Mouse (Mus musculus) left cerebral cortex, postnatal 36 days (tissue): ENCODE results near the gene Ces2b. TPM values are rescaled to one million over a fixed set of nuclear protein-coding genes. Genes with fewer than 3 reads are reported as not detected.
"Not testable (repeated sequence)": the region's sequence is repeated elsewhere in the genome, so short reads cannot be mapped to it uniquely, and the experiment has no call there.

Source experiments
- DNase-seq, 2 experiments: peaks; one replicate each; pipeline ENCODE4 v3.0.0; 2021 to 2022; ENCODE audit warnings: low spot score in 2 of 2, mixed read lengths in 1 of 2
- intact Hi-C: fragments of 180-260 bp; cut with DNase I; formaldehyde crosslinking; loops from one replicate; pipeline ENCODE4 v1.15.1; 2025
- total RNA-seq, 2 experiments: library from RNA; stranded (reverse); gene quantifications; 2 replicates each; pipeline ENCODE4 v1.2.3; 2021

Ces2b gene
- total RNA-seq: under 1 TPM in 1 of 2 experiments, not detected in 1; 0.17 TPM

DNA sequence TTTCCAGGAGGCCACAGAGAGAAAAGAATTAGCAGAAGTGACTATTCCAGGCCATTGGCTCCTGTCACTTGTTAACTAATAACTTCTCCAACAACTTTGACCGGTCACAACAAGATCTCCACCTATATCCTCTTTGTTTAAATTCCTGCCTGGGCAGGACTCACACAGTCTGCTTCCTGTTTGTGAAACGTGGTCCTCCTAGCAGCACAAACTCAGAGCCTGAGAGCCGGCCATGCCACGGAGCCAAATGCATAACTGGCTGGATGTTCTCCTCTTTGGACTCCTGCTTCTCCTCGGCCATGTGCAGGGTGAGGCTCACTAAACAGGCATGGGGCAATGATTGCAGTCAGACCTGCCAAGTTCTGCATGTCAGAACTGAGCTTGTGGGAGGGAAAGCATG is at the start of gene Ces2b:
TSS of gene Ces2b (plus strand) at position 133 of the 400 bp plus-strand sequence.
- intact Hi-C loops: loop anchor here (2.0 kb wide), 1 partner anchor 21 kb away; no protein-coding TSS in a partner anchor
- no peak for DNase-seq

- DNase-seq: peak; percentile 4 to 11
- intact Hi-C loops: no loop called here
Observed at GRCm38 (mm10) chr8:104787049-104787448, 44.3 kb upstream of the Ces2b start.

DNA sequence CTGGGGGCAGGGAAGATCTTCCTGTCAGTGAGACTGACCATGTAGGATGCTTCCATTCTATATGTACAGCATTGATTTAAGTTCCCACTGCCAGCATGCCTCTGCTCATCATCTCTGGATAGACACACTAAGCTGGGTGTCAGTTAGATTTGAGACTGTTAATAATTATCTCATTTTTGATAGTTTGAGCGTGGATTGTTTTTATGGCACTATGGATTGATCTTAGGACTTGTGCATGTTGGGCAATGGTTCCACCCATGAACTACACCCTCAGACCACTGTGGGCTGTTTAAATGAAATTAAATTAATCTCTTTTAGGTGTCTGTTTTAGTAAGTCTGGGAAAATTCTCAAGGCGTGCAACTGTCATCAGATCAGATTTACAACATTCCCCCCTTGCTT is 42.4 kb upstream of the Ces2b start:
- intact Hi-C loops: no loop called here
- no peak for DNase-seq

DNA sequence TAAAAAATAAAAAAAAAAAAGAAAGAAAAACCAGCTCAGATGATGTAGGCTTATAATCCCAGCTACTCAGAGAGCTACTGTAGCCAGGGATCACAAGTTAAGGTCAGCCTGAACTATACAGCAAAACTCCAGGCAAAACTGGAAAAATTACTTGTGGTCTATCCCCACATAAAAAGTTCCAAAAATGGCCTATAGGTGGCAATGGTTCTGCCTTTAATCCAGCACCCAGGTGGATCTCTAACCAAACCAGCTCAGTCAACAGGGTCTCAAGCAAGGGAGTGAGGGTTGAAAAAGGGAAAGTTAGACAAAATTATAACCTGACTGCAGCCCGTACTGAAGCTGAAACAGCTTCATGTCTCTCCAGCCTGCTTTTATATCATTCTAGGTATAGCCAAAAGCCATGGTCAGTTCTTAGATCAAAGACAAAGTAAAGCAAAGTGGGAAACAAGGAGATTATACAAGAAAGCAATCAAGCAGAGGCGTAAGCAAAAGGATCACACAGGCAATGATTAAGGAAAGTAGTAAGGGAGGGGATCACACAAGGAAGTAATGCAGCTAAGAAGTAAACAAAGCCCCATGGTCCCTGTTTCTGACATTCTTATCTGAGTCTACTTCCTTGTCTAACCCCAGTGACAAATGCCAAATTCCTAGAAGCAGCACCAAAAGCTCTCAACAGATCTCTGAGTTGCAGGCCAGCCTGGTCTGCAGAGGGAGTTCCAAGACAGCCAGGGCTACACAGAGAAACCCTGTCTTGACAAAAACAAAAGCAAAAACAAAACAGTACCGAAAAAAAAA is 41.3 kb upstream of the Ces2b start:
- intact Hi-C loops: no loop called here
- DNase-seq: no peak

DNA sequence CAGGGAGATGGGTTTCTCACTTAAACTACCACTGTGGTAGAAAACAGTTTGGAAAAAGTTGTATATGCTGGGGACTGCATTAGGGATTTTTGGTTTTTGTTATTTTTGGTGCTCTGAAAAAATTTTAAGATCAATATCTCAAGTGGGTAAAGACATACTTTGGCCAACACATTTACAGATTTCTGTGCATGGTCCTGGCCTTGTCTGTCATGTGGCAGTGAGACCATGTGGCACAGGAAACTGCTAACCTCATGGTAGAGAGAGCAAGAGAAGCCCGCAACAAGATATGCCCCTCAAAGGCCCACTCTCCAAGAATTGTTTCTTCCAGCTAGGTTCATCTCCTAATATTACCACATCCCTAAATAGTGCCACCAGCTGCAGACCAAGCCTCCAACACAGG is 32.0 kb upstream of the Ces2b start:
- intact Hi-C loops: no loop called here
- no peak for DNase-seq

- DNase-seq: no peak
Observed at GRCm38 (mm10) chr8:104806127-104806526, 25.2 kb upstream of the Ces2b start.

GRCm38 (mm10) chr8:104808542-104809413 is 22.6 kb upstream of the Ces2b start:
- intact Hi-C loops: no loop called here
- DNase-seq: no peak

More at GRCm38 (mm10) chr8:104806127-104806526, 25.2 kb upstream of the Ces2b start:
- intact Hi-C loops: no loop called here

DNA sequence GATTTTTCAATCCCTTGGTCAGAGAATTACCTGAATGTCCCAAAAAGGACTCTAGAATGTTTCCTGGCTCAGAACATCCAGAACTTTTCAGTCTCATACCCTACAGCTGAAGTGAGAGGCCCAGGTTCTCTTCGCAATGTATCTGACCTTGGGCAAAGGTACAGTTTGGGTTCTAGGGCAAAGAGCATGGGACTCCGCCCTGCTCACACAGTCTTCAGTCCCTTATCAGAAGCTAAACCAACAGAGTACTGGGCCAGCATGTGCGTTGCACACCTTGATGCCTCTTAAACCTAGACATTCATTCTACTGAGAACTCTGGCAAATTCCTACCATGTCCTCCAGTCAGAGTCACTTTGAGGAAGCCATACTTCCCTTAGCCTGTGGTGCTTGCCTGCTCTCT is 21.9 kb upstream of the Ces2b start:
- intact Hi-C loops: no loop called here
- DNase-seq: no peak

DNA sequence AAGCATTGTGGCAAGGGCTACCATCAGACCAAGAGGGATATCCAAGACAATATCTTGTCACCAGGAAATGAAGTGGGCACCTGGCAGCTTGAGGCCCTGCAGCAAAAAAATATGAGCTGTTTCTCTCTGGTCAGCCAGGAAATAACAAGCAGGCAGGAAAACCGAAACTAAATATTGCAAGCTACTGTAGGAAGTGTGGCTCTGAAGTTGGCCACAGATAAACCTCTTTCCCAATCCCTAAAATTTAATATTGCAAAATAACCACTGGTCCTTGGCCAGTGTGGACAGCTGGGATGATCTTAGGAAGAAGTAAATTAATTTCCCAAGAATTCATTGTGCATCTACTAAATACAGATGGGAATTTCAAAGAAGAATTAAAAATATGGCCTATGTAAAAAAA is 4.5 kb upstream of the Ces2b start:
- intact Hi-C loops: no loop called here
- DNase-seq: no peak

- intact Hi-C loops: no loop called here
- DNase-seq: no peak
Observed at GRCm38 (mm10) chr8:104828221-104828620, 3.2 kb upstream of the Ces2b start.

DNA sequence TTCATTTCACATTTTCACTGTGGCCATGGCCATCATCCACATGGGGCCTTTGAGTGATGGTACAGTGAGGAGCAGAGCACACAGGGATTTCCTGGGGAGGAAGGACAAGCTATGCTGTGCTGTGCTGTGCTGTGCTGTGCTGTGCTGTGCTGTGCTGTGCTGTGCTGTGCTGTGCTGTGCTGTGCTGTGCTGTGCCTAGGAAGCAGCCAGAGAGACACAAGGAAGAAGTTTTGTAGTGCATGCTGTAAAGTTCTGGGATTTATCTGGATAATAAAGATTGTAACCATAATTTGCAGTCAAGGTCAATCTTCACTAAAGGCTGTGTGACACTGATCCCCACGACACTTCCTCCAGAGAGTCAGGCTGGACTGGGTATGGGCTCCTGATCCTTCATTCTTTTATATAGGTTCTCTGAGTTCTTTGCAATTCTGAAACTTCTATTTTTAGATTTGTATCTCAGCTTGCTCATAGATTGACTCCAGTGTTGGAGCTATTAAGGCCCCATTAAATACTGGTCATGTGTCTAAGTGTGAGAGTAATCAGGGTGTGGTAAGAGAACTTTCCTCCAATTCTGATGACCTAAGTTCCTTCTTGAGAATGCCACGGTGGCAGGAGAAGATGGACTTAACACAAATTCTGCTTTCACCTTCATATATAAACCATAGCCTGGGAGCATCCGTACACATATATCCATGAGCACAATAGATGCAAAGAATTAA is 10.1 kb downstream of the Ces2b start:
- intact Hi-C loops: no loop called here
- DNase-seq: no peak

DNA sequence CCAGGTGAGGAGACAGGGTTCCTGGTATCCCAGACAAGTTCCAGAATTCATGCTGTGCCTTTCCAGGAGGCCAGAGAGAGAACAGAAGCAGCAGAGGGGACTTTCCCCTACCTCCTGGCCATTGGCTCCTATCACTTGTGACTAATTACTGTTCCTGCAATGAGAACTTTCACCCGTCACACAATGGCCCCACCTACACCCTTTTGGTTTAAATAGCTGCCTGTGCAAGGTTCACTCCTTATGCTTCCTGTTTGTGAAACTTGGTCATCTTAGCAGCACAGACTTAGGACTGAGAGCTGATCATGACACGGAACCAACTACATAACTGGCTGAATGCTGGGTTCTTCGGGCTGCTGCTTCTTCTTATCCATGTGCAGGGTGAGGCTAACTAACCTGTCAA is 15.5 kb downstream of the Ces2b start, which contains the start of gene Ces2c:
TSS of gene Ces2c (plus strand) at position 238 of the 400 bp plus-strand sequence.
- DNase-seq: no peak
- intact Hi-C loops: no loop called here

- no peak for DNase-seq
- intact Hi-C loops: no loop called here
Observed at GRCm38 (mm10) chr8:104847741-104848462, 16.5 kb downstream of the Ces2b start.

DNA sequence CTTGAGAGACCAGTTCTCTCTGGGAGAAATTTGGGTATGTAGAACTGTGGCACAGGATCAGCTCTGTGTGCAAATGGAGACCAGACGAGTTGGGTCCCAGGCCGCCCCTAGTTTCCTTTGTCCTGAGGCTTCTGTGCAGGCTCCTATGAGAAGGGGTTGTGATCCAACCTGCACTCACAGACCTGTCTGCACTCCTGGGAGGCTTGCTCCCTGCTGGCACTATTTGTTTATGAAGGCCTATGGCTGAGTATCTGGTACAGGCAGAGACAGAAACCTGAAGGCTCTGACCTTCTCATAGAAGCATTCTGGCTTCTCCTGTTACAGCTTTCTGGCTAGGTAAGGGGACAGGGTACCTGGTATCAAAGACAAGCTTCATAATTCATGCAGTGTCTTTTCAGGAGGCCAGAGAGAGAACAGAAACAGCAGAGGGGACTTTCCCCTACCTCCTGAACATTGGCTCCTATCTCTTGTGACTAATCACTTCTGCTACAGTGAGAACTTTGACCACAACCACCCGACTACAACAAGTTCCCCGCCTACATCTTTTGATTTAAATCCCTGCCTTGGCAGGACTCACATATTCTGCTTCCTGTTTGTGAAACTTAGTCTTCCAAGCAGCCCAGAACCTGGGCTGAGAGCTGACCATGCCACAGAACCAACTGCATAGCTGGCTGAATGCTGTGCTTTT is 35.6 kb downstream of the Ces2b start:
- intact Hi-C loops: not testable (repeated sequence)

DNA sequence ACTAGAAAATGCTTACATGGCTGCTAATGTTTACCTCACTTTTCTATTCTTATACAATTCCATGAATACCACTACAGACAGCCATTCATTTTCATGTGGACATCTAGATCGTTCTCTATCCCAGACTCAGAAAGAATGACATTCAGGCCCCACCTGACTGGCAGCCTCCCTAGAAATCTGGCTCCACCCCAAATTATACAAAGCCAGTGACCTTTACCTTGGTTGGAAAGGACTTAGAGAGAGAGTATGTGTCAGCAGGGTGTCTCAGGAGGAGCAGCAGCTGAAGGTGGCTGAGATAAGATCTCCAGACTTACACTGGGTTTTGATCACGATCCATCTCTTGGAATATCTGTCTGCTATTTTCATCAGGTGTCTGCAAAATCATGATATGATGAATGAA is 37.5 kb downstream of the Ces2b start:
- DNase-seq, intact Hi-C loops: not testable (repeated sequence)

More for the DNA sequence above, 35.6 kb downstream of the Ces2b start:
- not testable (repeated sequence) for DNase-seq

DNA sequence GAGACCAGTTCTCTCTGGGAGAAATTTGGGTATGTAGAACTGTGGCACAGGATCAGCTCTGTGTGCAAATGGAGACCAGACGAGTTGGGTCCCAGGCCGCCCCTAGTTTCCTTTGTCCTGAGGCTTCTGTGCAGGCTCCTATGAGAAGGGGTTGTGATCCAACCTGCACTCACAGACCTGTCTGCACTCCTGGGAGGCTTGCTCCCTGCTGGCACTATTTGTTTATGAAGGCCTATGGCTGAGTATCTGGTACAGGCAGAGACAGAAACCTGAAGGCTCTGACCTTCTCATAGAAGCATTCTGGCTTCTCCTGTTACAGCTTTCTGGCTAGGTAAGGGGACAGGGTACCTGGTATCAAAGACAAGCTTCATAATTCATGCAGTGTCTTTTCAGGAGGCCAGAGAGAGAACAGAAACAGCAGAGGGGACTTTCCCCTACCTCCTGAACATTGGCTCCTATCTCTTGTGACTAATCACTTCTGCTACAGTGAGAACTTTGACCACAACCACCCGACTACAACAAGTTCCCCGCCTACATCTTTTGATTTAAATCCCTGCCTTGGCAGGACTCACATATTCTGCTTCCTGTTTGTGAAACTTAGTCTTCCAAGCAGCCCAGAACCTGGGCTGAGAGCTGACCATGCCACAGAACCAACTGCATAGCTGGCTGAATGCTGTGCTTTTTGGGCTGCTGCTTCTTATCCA is 55.0 kb downstream of the Ces2b start:
- intact Hi-C loops, DNase-seq: not testable (repeated sequence)
